Mouse (Mus musculus) yolk sac, embryonic 10.5 days (tissue): ENCODE measurements around the gene Trappc3.

ENCODE experiments used
- DNase-seq: peaks from one replicate; pipeline ENCODE4 v3.0.0-alpha.2; 2017; ENCODE audit warnings: low spot score

The Trappc3 gene

GRCm38 (mm10) chr4:126251655-126252254 is 10.4 kb upstream of the Trappc3 start:
- no peak for DNase-seq

GRCm38 (mm10) chr4:126252411-126253237 is 9.5 kb upstream of the Trappc3 start:
- DNase-seq: no peak

- no peak for DNase-seq
Observed at GRCm38 (mm10) chr4:126253637-126254272, 8.4 kb upstream of the Trappc3 start.

GRCm38 (mm10) chr4:126254315-126255112 is 7.6 kb upstream of the Trappc3 start:
- no peak for DNase-seq

GRCm38 (mm10) chr4:126255113-126256001 is 6.8 kb upstream of the Trappc3 start:
- DNase-seq: peak; percentile 56

- peak; percentile 90 for DNase-seq
Observed at GRCm38 (mm10) chr4:126256131-126256791, 5.9 kb upstream of the Trappc3 start, which contains the start of gene Map7d1. Map7d1 (minus strand) TSS chr4:126256343.

- peak; percentile 60 for DNase-seq
Observed at GRCm38 (mm10) chr4:126256967-126257881, 4.9 kb upstream of the Trappc3 start.

GRCm38 (mm10) chr4:126259063-126259462 is 3.1 kb upstream of the Trappc3 start:
- no peak for DNase-seq

GRCm38 (mm10) chr4:126259523-126260160 is 2.5 kb upstream of the Trappc3 start:
- DNase-seq: peak; percentile 84

- peak; percentile 77 for DNase-seq
Observed at GRCm38 (mm10) chr4:126260520-126261201, 1.5 kb upstream of the Trappc3 start.

- no peak for DNase-seq
Observed at GRCm38 (mm10) chr4:126261266-126261665, 859 bp upstream of the Trappc3 start.

GRCm38 (mm10) chr4:126261675-126262074 is 450 bp upstream of the Trappc3 start:
- DNase-seq: no peak

GRCm38 (mm10) chr4:126269292-126269691 is 7.2 kb downstream of the Trappc3 start:
- DNase-seq: no peak

GRCm38 (mm10) chr4:126273753-126274152 is 11.6 kb downstream of the Trappc3 start:
- DNase-seq: no peak

- DNase-seq: no peak
Observed at GRCm38 (mm10) chr4:126275081-126275480, 13.0 kb downstream of the Trappc3 start.

- DNase-seq: no peak
Observed at GRCm38 (mm10) chr4:126275681-126276131, 13.6 kb downstream of the Trappc3 start.

GRCm38 (mm10) chr4:126277906-126278564 is 15.9 kb downstream of the Trappc3 start:
- DNase-seq: peak; percentile 37

- no peak for DNase-seq
Observed at GRCm38 (mm10) chr4:126278565-126278915, 16.4 kb downstream of the Trappc3 start.
